Mouse (Mus musculus): Measurements from ENCODE around the gene Vmn2r63.
"Not testable (repeated sequence)": the region's sequence is repeated elsewhere in the genome, so short reads cannot be mapped to it uniquely, and the experiment has no call there.

- not testable (repeated sequence) for TF ChIP-seq POLR2A (IDR thresholded peaks at IDR 0.05; ENCODE audit: borderline replicate concordance, extremely low read depth, insufficient read depth, insufficient read length, poor library complexity, severe bottlenecking); CTCF (IDR thresholded peaks at IDR 0.05; ENCODE audit: borderline replicate concordance, extremely low read depth, insufficient read depth, insufficient read length)
Observed at GRCm38 (mm10) chr7:42898067-42898466, 35.6 kb downstream of the Vmn2r63 start.
